Mouse (Mus musculus) stomach, embryonic 15.5 days (tissue): ENCODE results near the gene Flnb. TPM values are rescaled to one million over a fixed set of nuclear protein-coding genes. Genes with fewer than 3 reads are reported as not detected.

Experiments
- ATAC-seq: fragments of 200-750 bp; cut with Nextera tagmentation; 2 replicates; pipeline ENCODE4 v1.8.0; 2017; ENCODE audit warnings: low read depth, moderate number of reproducible peaks, moderate TSS enrichment; ENCODE audit not compliant: insufficient read depth, low FRiP score
- H3K27ac ChIP-seq: fragments of 300-500 bp; sonication (generic); 2 replicates; pipeline ENCODE4 v1.5.1; 2015; ENCODE audit warnings: mild to moderate bottlenecking, inconsistent platforms
- H3K27me3 ChIP-seq: fragments of 300-500 bp; sonication (generic); replicated peaks from 2 replicates; pipeline ENCODE4 v1.6.1; 2015; ENCODE audit warnings: inconsistent platforms
- H3K36me3 ChIP-seq: fragments of 300-500 bp; sonication (generic); 2 replicates; pipeline ENCODE4 v1.6.1; 2015; ENCODE audit warnings: inconsistent platforms
- H3K4me1 ChIP-seq: fragments of 300-500 bp; sonication (generic); 2 replicates; pipeline ENCODE4 v1.6.1; 2015; ENCODE audit warnings: inconsistent platforms
- H3K4me2 ChIP-seq: fragments of 300-500 bp; sonication (generic); 2 replicates; pipeline ENCODE4 v1.6.1; 2015; ENCODE audit warnings: mild to moderate bottlenecking, inconsistent platforms
- H3K4me3 ChIP-seq: fragments of 300-500 bp; sonication (generic); replicated peaks from 2 replicates; pipeline ENCODE4 v1.5.1; 2015; ENCODE audit warnings: inconsistent platforms
- H3K9ac ChIP-seq: fragments of 300-500 bp; sonication (generic); 2 replicates; pipeline ENCODE4 v1.6.1; 2015; ENCODE audit warnings: inconsistent platforms
- H3K9me3 ChIP-seq: fragments of 300-500 bp; sonication (generic); 2 replicates; pipeline ENCODE4 v1.6.1; 2016; ENCODE audit warnings: inconsistent platforms
- WGBS: fragments of 180-500 bp; shearing (Covaris S2); methylation state at CpG from one replicate; pipeline ENCODE4 v1.1.7; 2015; 5-methylcytosine and 5-hydroxymethylcytosine counted together
- polyA plus RNA-seq: library from polyadenylated mRNA; unstranded; fragments of >200 nt; fragmentation: Nextera tagmentation; extraction: Ambion mirVana; gene quantifications from 2 replicates; pipeline ENCODE4 v1.2.1, GENCODE M21; 2015

Gene Flnb
- polyA plus RNA-seq, 1 experiment from 2014 or later = 17.4 TPM

DNA sequence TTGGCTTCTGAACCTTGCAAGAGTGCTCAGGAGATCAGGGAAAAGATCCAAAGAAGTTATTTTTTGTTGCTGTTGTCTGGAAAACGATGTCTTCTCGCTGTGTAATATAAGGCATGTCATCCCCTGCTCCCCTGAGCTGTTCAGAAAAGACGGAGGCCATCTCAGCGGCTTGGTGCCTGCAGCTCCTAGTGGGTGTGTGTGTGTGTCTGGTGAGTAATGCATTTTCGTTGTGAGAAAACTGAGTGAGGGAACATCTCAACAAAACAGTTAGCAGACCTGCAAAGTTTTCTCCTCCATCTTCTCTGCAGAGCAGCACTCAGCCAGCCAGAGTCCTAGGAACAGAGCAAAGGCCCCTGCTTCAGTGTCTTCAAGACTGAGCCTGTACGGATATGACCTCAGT lies 36.6 kb downstream of the Flnb start:
- Histone ChIP-seq H3K36me3 (no peaks in the 10 kb centered on the region), H3K9me3 (no peaks in the 10 kb centered on the region), H3K4me3 (no peak overlapping the region), H3K4me1 (peaks cover 25% of the 10 kb centered on the region), H3K27me3 (no peaks in the 10 kb centered on the region), H3K4me2 (no peak overlapping the region), H3K27ac (no peak overlapping the region), H3K9ac (no peak overlapping the region)
- ATAC-seq = no peak
- 68% methylated on average over 6 of the region's 6 CpGs for WGBS

DNA sequence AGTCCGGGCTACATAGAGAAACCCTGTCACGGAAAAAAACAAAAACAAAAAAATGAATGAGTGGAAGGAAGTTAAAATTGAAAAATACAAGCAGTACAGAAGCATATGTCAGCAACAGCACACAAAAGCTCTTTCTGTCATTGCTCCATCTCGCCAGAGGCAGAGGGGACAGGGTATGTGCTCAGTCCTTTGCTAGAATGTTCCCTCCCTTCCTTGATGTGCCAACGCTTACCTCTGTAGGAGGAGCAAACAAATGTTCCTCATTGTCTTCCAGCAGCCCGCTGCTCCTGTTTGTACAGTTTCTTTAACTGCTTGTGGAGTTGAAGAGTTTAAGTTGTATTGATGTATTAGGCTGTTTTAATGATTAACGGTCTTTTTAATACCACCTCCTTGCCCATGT lies 37.3 kb downstream of the Flnb start:
- Histone ChIP-seq H3K4me1 (peaks cover 25% of the 10 kb centered on the region), H3K27ac (no peak overlapping the region)
- WGBS = 56% methylated on average over 6 of the region's 6 CpGs

DNA sequence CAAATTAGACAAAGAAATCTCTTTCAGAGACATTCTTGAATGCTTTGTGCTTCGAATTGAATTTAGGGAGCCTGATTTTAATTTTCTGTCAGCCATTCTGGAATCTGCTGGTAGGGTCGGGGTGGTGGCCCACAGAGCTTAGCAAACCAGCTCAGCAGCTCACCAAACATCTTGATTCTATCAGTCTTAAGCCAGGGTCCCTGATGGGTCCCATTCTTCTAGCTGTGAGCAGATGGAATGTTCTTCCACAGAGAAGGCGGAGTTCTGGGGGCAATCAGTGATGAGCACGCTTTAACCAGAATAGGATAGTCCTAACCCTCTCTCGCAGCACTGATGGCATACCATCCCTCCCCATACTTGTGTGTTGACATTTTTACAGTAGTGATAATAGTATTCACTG lies 37.7 kb downstream of the Flnb start:
- no peak for ATAC-seq
- no peak overlapping the region for H3K4me3 ChIP-seq
- 64% methylated on average over 5 of the region's 5 CpGs for WGBS
- H3K27me3 ChIP-seq = no peaks in the 10 kb centered on the region
- no peaks in the 10 kb centered on the region for H3K9me3 ChIP-seq
- no peak overlapping the region for H3K27ac ChIP-seq
- H3K9ac ChIP-seq = no peak overlapping the region
- H3K36me3 ChIP-seq = no peaks in the 10 kb centered on the region
- no peak overlapping the region for H3K4me2 ChIP-seq
- H3K4me1 ChIP-seq = peaks cover 25% of the 10 kb centered on the region

More for the DNA sequence above, 37.3 kb downstream of the Flnb start:
- H3K4me2 ChIP-seq = no peak overlapping the region
- no peak overlapping the region for H3K4me3 ChIP-seq
- H3K9me3 ChIP-seq = no peaks in the 10 kb centered on the region
- no peak for ATAC-seq
- no peaks in the 10 kb centered on the region for H3K27me3 ChIP-seq
- no peaks in the 10 kb centered on the region for H3K36me3 ChIP-seq
- no peak overlapping the region for H3K9ac ChIP-seq

DNA sequence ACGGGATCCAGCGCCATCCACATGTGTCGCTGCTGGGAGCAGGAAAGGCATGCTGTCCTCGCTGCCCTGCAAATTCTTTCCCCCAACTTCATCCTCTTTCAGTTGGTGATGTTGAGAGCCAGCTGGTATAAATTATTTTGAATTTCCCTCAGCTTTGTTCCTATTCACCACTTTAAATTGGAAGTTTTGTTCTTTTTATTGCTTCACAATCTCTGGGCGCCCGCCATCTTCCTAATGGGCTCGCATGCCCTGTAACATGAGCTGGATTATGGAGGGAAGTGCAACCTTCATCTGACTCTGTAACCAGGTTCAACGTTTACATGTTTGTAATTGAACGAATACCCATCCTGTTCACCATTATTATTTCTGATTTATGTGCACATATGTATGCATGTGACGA lies 38.6 kb downstream of the Flnb start:
- no peak overlapping the region for H3K4me2 ChIP-seq
- WGBS = 76% methylated on average over 10 of the region's 10 CpGs
- no peak overlapping the region for H3K9ac ChIP-seq
- H3K36me3 ChIP-seq = no peaks in the 10 kb centered on the region
- no peak overlapping the region for H3K27ac ChIP-seq
- ATAC-seq = no peak
- H3K4me3 ChIP-seq = no peak overlapping the region
- peaks cover 23% of the 10 kb centered on the region for H3K4me1 ChIP-seq
- no peaks in the 10 kb centered on the region for H3K9me3 ChIP-seq
- H3K27me3 ChIP-seq = no peaks in the 10 kb centered on the region

DNA sequence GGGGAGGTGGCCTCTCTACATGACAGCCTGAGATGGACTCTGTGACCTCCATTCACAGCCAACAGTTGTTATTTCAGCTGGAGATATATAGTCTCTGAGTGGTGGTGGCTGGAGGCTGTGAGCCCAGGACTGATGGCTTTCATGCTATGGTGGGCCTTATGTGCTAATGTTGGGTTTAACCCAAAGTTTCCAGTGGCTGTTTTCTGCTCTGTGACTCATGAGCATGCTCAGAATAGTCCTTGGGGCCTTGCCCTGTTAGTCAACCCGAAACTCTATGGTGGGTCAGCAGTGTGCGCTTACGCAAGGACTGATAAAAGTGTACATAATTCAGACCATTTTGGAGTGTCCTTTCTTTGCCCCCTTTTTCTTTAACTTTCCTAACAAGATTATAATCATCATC lies 40.1 kb downstream of the Flnb start:
- Histone ChIP-seq H3K4me1 (peaks cover 21% of the 10 kb centered on the region), H3K9ac (no peak overlapping the region), H3K27me3 (no peaks in the 10 kb centered on the region), H3K9me3 (no peaks in the 10 kb centered on the region), H3K36me3 (no peaks in the 10 kb centered on the region), H3K4me3 (no peak overlapping the region), H3K4me2 (no peak overlapping the region), H3K27ac (no peak overlapping the region)
- ATAC-seq = no peak
- 97% methylated on average over 3 of the region's 3 CpGs for WGBS

DNA sequence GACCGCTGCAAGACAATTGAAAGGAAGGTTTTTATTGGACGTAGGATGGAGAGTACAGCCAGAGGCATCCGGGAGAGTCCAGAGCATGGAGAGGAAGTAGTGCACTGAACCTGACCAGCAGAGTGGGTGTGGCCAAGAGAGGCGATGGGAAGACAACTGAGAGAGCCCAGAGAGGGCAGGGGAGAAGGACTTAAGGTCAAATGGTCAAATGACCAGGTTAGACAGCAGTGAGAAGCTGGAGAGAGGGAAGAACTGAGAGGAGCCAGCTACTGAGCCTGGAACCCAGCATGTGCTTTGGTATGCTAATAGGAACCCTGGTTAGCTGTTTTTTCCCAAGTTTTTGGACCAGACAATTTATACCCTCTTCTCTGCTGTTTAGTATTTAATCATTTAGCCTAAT lies 40.7 kb downstream of the Flnb start:
- 56% methylated on average over 4 of the region's 4 CpGs for WGBS
- ATAC-seq = no peak
- H3K4me1 ChIP-seq = peaks cover 26% of the 10 kb centered on the region

DNA sequence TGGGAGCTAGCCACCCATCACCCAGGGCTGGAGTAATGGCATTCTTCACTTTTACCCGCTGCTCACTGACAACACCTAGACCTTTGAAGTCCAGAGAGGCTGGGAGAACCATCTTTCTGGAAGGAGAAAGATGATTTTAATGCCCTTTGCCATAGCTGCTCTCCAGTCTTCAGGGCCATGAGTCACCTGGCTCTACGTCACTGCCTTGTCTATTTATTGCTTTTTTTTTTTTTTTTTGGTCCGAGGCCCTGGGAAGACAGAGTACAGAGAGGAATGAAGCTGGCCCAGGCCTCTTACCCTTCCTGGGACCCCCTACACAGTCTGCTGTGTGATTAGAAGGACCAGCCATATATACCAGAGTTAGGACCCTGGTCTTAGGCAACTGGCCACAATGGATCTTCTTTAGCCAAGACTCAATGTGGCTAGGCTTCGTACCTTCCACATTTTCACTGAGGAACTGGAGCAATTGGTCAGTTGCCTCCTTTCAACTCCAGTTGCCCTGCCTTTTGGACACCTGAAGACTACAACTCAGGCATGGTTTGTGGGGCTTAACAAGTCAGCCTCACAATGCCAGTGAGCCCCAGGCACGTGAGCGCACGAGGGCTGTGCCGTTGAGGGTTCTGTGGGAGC lies 42.9 kb downstream of the Flnb start:
- H3K9me3 ChIP-seq = no peaks in the 10 kb centered on the region
- no peak overlapping the region for H3K4me3 ChIP-seq
- H3K36me3 ChIP-seq = no peaks in the 10 kb centered on the region
- peaks cover 25% of the 10 kb centered on the region for H3K4me1 ChIP-seq
- no peak overlapping the region for H3K4me2 ChIP-seq
- no peak overlapping the region for H3K27ac ChIP-seq
- no peaks in the 10 kb centered on the region for H3K27me3 ChIP-seq
- ATAC-seq = no peak
- 86% methylated on average over 8 of the region's 8 CpGs for WGBS
- no peak overlapping the region for H3K9ac ChIP-seq

More for the DNA sequence above, 40.7 kb downstream of the Flnb start:
- Histone ChIP-seq H3K4me2 (no peak overlapping the region), H3K4me3 (no peak overlapping the region), H3K9me3 (no peaks in the 10 kb centered on the region), H3K36me3 (no peaks in the 10 kb centered on the region), H3K9ac (no peak overlapping the region), H3K27me3 (no peaks in the 10 kb centered on the region), H3K27ac (no peak overlapping the region)

DNA sequence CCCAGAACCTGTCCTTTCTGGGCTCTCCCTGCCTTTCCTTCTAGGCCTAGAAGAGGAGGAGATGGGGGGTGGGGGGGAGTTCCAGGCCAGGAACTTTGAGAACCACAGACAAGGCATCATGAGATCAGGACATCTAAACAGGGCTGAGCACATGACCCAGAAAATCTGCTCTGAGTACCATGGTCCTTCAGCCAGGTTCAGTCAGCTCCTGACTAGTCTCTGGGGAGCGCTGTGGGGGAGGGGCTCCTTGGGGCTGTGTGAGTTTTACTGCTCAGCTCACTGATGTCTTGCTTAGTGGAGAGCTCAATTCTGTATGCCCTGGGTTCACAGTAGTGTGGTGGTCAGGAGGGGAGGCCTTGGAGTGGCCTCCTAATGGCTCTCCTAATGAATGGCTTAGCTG lies 43.5 kb downstream of the Flnb start:
- H3K4me3 ChIP-seq = no peak overlapping the region
- H3K9me3 ChIP-seq = no peaks in the 10 kb centered on the region
- H3K9ac ChIP-seq = no peak overlapping the region
- no peak for ATAC-seq
- H3K27me3 ChIP-seq = no peaks in the 10 kb centered on the region
- peaks cover 23% of the 10 kb centered on the region for H3K4me1 ChIP-seq
- 81% methylated on average over 1 of the region's 1 CpGs for WGBS
- H3K36me3 ChIP-seq = no peaks in the 10 kb centered on the region
- no peak overlapping the region for H3K27ac ChIP-seq
- H3K4me2 ChIP-seq = no peak overlapping the region

DNA sequence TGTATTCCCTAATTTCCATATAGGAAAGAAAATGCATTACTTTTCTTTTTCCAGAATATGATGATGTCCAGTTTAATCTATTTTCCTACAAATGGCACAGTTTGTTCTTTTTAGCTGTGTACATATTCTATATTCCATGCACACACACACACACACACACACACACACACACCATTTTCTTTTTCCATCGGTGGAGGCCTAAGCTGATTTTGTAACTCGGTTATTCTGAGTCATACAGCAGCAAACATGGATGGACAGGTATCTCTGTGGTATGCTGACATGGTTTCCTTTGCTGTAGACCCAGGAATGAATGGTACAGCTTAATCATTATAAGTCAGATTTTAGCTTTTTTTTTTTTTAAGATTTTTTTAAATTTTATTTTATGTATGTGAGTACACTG lies 44.5 kb downstream of the Flnb start:
- H3K27me3 ChIP-seq = no peaks in the 10 kb centered on the region
- H3K36me3 ChIP-seq = no peaks in the 10 kb centered on the region
- H3K9ac ChIP-seq = no peak overlapping the region
- no peak overlapping the region for H3K4me3 ChIP-seq
- peaks cover 20% of the 10 kb centered on the region for H3K4me1 ChIP-seq
- no peak overlapping the region for H3K27ac ChIP-seq
- no peaks in the 10 kb centered on the region for H3K9me3 ChIP-seq
- no peak for ATAC-seq
- WGBS = 73% methylated on average over 2 of the region's 2 CpGs
- no peak overlapping the region for H3K4me2 ChIP-seq

DNA sequence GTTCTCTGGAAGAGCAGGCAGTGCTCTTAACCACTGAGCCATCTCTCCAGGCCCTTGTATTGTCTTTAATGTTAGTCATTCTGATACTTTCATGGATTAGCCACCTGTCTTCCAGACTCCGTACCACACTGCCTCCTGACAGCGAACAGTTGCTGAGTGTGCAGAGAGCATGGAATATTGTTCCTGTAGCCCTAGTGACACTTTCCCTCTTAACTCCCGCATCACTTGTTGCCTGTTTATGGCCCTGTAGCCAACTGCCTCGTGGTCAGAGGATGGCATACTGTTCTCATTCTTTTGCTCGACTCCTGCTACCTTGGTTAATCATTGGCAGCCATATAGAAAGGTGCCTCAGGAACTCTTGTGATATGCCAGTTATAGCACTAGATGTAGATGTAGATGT lies 45.4 kb downstream of the Flnb start:
- Histone ChIP-seq H3K27ac (no peak overlapping the region), H3K4me3 (no peak overlapping the region), H3K4me2 (no peak overlapping the region), H3K4me1 (peaks cover 20% of the 10 kb centered on the region), H3K9ac (no peak overlapping the region), H3K36me3 (peaks cover 3% of the 10 kb centered on the region; the same call in 1 of the 2 replicates), H3K27me3 (no peaks in the 10 kb centered on the region), H3K9me3 (no peaks in the 10 kb centered on the region)
- 78% methylated on average over 5 of the region's 5 CpGs for WGBS
- peak; percentile 25; the same call in 1 of the 2 replicates for ATAC-seq

DNA sequence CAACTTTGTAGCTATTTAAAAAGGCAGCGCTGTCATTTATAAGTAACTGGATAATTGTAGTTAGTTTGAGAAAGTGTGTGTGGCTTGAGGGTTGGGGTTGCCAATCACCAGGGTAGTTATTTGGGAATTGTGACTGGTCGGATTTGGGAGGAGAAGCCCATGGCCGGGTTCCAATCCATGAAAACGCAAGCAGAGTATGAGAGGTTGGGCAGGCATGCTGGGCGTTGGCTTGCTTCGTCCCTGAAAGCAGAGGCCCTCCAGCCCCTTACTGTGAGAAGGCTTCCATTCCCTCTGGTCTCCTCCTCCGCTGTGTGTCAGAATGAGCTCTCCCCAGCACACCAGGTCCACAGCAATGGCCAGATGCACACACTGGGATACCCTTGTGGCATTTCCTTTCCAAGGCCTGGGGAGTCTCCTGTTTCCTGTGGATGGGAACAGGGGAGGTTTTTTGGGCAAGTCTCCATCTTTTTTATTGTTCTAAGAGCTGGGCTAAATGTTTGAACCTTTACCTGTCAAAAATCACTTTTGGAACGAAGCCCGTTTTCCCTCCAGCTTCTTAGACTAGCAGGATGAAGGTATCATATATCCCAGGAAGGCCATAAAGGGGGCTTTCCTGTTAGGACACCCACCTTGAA lies 46.2 kb downstream of the Flnb start:
- H3K4me2 ChIP-seq = no peak overlapping the region
- H3K27ac ChIP-seq = peak overlapping the region; percentile 58; the same call in 1 of the 2 replicates
- no peaks in the 10 kb centered on the region for H3K9me3 ChIP-seq
- no peak overlapping the region for H3K9ac ChIP-seq
- H3K4me3 ChIP-seq = no peak overlapping the region
- 39% methylated on average over 9 of the region's 9 CpGs for WGBS
- no peaks in the 10 kb centered on the region for H3K27me3 ChIP-seq
- peaks cover 3% of the 10 kb centered on the region; the same call in 1 of the 2 replicates for H3K36me3 ChIP-seq
- H3K4me1 ChIP-seq = peaks cover 20% of the 10 kb centered on the region
- peak; percentile 59; the same call in 1 of the 2 replicates for ATAC-seq

DNA sequence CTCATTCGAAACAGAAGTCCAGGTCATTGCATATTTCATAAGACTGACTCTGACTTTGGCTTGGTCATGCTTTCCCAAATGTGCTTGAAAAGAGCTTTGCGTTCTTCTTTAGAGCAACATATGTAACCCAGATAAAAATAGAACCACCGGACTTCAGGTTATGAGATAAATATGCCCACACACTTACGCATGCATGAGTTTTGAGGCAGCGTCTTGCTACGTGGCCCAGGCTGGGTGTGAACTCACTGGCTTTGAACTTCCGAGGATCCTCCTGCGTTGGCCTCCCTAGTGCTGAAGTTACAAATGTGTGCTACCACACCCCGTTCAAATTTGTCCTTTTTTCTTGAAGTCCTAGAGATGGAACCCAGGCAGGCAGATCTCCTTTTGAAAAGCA lies 46.7 kb downstream of the Flnb start:
- H3K9me3 ChIP-seq = no peaks in the 10 kb centered on the region
- H3K36me3 ChIP-seq = peaks cover 3% of the 10 kb centered on the region; the same call in 1 of the 2 replicates
- no peak overlapping the region for H3K4me3 ChIP-seq
- no peak overlapping the region for H3K4me2 ChIP-seq
- H3K27me3 ChIP-seq = no peaks in the 10 kb centered on the region
- 71% methylated on average over 9 of the region's 9 CpGs for WGBS
- H3K9ac ChIP-seq = no peak overlapping the region
- H3K27ac ChIP-seq = no peak overlapping the region
- no peak for ATAC-seq
- peaks cover 20% of the 10 kb centered on the region for H3K4me1 ChIP-seq
